Mouse (Mus musculus): ENCODE measurements around the gene Abhd14b. TPM values are rescaled to one million over a fixed set of nuclear protein-coding genes. Genes with fewer than 3 reads are reported as not detected.
A peak's percentile ranks its signal among the peaks of the same experiment; 100 is the strongest.

The Abhd14b gene
- total RNA-seq, 2 experiments from 2014 or later = 43.5 to 44.1 TPM

DNA sequence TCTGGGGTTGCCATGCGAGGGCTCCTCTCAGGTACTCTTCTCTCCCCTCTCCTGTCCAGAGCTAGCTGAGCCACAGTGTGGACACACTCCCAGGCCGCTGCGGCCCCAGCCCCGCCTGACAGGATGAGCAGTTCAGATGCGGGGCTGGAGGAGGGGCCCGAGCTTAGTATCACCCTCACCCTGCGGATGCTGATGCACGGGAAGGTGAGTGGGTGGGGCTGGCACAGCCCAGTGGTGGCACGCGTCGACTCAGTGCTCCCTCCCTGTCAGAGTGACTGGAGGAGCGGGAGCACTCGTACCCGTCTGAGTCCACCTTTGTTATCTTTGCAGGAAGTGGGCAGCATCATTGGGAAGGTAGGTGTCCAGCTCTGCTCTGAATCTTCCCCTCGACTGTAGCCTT lies 12.7 kb downstream of the Abhd14b start:
- no peak for DNase-seq (ENCODE audit: low spot score in 2 of 2)

DNA sequence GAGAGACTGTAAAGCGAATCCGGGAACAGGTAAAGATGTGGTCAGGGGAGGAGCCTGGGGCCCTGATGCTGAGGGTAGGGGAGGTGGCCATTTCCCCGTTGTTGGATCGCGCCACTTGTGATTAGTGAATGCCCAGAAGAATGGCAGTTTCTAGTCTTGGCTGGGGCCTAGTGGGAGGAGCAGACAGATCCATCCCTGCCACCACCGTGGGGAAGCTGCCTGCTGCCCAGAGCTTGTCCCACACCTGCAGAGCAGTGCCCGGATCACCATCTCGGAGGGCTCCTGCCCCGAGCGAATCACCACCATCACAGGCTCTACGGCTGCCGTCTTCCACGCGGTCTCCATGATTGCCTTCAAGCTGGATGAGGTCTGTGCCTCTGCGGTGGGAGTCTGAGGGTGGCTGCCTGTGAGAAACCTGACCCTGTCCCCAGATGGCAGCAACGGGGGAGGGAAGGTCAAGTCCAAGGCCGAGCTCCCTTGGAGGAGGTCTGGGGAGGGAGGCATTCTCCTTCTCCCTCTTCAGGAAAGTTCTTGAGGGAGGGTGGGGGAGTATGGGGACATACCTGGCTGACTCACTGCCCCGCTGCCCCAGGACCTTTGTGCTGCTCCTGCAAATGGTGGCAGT lies 13.3 kb downstream of the Abhd14b start:
- no peak for DNase-seq (ENCODE audit: low spot score in 2 of 2)

DNA sequence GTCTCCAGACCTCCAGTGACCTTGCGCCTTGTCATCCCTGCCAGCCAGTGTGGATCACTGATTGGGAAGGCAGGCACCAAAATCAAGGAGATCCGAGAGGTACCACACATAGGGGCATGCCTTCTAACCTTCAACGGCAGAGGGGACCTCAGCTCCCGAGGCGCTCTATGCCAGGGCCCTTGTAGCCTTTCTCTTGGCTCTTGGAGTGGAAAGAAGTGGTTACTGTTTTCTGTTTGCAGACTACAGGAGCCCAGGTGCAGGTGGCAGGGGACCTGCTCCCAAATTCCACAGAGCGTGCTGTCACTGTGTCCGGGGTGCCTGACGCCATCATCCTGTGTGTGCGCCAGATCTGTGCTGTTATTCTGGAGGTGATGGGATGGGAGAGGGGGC lies 13.8 kb downstream of the Abhd14b start:
- no peak for DNase-seq (ENCODE audit: low spot score in 2 of 2)

DNA sequence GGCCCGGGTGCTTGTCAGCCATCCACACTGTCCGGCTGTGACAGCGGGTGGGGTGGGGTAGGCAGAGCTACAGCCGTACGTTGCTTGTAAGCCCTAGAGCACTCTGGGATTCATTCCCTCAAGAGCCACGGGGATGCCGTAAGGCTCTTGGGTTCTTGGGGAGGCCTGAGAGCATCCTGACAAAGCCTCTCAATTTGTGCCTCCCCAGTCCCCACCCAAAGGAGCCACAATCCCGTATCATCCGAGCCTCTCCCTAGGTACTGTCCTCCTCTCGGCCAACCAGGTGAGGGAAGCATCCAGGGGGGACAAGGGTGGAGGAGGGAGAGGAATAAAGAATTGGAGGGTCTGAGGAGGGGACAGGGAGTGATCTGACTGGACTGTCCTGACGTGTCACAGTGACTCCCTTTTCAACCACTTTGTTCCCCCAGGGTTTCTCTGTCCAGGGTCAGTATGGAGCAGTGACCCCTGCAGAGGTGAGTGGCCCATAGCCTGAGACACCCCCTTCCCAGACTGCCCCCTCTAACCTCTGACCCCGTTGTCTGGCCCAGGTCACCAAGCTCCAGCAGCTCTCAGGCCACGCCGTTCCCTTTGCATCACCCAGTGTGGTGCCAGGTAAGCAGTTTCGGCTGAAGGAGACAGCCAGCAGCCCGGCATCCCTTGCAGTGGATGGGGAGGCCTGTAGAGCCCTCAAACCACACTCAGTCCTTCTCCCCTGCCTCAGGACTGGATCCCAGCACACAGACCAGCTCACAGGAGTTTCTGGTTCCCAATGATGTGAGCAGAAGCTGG lies 14.6 kb downstream of the Abhd14b start:
- no peak for DNase-seq (ENCODE audit: low spot score in 2 of 2)

DNA sequence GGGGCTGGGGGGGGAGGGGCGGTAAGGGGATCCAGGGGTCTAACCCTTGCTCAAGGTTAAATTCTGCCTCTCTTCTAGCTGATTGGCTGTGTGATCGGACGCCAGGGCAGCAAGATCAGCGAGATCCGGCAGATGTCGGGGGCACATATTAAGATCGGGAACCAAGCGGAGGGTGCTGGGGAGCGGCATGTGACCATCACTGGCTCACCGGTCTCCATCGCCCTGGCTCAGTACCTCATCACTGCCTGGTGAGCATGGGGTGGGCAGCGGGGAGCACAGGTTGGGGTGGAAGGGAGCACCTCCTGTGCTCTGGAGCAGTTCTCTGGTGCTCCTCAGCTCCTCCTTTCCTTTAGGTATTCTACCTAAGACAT lies 15.2 kb downstream of the Abhd14b start:
- DNase-seq (ENCODE audit: low spot score in 2 of 2) = no peak

DNA sequence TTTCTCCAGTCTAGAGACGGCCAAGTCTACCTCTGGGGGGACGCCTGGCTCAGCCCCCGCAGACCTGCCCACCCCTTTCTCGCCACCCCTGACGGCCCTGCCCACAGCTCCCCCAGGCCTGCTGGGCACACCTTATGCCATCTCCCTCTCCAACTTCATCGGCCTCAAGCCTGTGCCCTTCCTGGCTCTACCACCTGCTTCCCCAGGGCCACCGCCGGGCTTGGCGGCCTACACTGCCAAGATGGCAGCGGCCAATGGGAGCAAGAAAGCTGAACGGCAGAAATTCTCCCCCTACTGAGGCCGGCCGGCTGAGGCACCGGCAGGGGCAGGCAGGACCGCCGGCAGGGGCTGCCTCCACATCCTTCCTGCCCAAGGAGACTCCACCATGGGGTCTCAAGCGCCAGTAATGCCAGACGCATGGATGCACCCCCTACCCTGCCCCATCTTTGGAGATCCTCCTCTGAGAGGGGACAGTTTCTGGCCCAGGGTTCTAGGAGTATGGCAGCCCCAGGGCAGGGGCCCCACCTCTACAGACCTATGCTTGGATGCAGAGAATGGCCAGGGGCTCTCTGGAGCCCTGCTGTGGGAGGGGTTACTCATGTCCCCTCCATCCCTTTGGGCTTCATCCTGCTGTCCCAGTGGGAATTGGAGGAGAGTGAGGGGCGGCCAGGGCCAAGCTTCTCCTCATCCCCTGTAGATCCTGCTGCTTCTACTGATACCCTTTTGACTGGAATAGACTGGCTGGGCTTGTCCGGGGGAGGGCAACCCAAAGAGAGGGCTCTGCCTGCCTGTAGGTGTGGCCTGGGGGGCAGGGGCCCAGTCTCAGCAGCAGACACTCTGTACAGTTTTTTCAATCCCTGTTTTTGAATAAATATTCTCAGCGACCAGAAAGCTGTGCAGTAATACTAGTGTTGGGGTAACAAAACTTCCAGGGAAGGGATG lies 16.1 kb downstream of the Abhd14b start:
- DNase-seq (ENCODE audit: low spot score in 2 of 2) = no peak

DNA sequence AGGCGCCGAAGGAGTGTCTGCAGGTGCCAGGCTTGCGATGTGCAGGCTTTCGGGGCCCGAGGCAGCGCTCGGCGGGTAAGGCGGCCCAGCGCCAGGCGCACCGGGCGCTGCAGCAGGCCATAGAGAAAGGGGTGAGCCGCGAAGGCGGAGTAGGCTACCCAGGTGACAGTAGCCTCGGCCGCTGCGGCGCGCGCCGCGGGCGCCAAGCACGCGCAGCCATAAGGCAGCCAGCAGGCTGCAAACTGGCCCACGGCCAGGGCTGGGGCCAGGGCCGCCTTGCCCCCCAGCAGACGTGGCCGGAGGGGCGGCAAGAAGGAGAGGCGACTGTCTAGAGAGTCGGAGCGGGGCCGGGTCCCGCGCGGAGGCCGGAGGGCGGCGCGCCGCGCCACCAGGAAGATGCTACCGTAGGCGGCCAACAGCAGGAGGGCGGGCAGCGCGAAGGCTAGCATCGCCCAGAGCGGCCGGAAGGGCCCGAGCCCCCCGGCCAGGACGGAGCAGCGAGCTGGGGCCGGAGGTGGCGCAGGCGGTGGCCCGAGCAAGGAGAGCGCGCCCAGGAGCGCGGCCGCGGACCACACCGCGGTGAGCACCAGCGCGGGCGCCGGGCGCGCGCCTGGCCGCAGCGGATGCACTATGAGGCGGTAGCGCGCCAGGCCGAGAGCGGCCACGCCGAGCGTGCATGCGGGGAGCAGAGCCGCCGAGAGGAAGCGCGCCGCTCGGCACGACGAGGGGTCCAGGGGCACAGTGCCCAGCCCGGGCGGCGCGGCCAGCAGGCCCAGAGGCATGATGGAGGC lies 17.7 kb downstream of the Abhd14b start:
- no peak for DNase-seq (ENCODE audit: low spot score in 2 of 2)

DNA sequence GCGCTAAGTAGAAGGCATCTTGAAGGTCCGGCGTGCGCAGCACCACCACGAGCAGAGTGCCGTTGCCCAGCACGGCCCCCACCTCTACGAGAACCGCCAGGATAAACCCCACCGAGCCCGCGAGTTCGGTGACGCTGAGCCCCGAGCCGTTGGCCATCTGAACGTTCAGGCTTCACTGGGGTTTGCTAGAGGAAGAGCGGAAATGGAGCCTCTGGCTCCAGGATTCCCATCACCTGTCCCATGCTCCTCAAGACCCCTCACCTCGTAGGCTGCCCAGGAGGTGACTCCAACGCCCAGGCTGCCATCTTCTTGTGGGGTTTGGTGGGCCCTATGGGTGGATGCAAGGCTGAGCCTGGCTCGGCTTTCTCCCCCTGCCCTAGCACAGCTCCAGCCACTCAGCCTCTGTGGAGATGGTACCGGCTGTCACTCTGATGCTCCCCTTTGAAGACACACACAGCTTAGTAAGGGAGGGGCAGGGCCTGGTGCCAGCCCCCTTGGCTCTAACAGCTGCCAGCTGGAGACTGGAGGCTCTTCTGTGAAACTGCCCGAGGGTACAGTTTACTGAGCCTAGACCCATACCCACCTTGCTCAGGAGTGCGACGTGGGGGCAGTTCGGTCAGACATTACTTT lies 18.4 kb downstream of the Abhd14b start, which contains the start of gene Gpr62:
TSS of gene Gpr62 (minus strand) at position 368 of the 630 bp plus-strand sequence.
- no peak for DNase-seq (ENCODE audit: low spot score in 2 of 2)

DNA sequence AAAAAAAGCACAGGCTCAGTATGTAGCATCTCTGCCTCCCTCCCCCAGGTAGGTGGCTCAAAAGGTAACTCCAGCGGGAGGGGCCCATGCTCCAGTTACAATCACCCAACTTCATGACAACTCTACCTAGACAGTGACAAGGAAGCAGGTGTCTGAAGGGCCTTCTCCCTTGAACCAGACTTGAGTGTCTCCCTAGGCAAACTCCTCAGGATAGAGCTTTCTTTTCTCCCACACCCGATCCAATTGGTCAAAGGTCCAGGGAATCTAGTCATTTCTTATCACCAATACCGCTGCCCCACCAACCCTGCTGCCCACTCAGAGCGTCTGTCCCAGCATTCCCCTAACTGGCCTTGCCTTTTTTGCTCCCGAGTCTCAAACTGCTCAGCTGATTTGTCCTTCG lies 19.5 kb downstream of the Abhd14b start:
- DNase-seq (ENCODE audit: low spot score in 2 of 2) = no peak

DNA sequence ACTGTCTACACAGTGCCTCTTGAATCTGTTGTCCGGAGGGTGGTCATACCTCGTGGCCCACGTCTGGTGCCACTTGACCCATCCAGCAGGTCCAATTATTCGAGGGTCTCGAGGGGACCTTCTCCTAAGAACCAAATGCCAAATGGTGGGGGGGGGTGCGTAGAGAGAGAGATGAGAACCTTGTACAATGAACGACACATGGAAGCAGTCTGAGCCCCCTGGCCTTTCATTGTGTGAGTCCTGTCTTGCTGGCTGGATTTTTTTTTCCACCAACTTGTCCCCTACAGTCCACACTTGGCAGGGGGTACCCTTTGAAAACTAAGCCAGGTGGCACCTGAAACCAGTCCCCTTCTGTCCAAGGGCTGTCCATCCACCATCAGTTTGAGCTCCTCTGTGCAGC lies 20.5 kb downstream of the Abhd14b start:
- no peak for DNase-seq (ENCODE audit: low spot score in 2 of 2)

DNA sequence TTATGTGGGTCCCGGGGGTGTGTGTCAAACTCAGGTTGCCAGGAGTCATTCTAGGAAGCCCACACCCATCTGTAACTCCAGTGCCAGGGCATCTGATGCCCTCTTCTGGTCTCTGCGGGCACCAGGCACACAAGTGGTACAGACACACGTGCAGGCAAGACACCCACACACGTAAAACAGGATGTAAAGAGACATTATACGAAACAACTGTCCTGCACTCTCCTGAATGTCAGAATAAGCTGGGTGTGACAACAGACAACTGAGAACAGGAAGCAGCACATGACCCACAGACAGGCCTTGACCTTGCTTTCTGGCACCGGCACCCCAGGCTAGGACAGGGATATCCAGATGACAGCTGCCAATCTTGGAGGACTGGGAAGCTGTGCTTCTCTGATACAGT lies 22.1 kb downstream of the Abhd14b start:
- no peak for DNase-seq (ENCODE audit: low spot score in 2 of 2)

DNA sequence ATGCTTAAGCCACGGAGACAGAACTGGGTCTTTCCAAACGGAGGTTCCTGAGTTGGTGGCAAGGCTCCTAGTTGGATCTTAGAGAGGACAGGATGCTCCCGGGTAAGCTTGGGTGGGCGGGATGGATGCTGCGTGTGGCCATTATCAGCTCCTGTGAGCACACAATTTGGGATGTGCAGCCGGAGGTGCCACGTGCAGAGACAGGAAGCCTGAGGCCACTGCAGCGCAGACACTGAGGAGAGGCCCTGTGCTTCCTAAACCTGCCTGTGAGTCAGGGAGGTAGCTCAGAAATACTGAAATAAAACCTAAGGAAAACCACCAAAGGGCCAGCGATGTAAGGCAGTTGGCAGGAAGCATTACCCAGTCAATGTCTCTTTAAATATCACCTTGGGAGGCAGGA lies 22.5 kb downstream of the Abhd14b start:
- DNase-seq (ENCODE audit: low spot score in 2 of 2) = no peak

DNA sequence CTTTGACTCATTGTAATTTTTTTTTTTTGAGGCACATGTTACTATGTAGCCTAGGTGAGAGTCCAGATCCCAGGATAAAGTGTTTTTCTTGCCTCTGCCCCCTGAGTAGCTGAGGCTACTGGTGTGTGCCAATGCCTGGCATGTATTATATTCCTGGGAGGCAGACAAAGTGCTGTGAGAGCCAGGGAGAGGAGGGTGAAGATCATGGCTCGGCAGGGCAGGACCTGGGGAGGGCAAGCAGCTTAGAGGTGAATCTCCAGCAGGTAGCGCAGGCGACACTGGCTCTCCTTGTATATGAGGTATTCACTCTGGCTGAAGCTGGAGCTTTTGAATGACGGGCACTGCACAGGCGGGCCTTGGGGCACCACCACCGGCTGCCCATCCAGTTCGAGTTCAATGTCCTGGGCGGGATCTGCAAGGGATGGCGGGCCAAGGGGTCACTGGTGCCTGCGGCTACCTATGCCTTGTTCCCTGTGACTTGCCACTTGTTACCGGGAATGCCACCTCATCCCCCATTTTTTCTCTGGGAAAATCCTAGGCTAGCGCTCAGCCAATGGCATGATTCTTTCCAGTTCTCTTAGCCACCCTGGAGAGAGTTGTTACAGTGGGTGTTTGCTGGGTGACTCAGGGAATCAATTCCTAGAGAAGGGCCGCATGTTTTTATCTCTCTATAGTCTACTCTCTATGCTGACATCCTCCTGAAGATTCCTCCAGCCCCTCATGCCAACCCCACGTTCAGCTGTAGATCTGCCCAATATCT lies 23.9 kb downstream of the Abhd14b start:
- DNase-seq (ENCODE audit: low spot score in 2 of 2) = no peak

DNA sequence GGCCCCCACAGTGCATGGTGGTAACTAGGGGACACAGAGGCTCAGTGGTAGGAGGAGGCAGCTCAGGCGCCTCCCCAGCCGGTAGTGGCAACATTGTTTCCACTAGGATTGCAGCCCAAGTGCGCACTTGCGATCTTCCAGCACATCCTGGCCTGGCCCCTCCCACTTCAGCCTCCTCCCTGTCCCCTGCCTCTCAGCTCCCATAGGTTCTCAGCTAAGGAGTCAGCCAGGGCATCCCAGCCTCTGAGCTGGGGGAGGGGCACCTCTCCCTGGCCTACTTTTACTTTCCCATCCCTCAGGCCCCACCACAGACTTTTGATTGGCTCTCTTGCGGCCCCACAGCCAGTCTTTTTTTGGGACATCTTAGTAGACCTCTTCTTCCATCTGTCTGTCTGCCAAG lies 24.6 kb downstream of the Abhd14b start:
- no peak for DNase-seq (ENCODE audit: low spot score in 2 of 2)

DNA sequence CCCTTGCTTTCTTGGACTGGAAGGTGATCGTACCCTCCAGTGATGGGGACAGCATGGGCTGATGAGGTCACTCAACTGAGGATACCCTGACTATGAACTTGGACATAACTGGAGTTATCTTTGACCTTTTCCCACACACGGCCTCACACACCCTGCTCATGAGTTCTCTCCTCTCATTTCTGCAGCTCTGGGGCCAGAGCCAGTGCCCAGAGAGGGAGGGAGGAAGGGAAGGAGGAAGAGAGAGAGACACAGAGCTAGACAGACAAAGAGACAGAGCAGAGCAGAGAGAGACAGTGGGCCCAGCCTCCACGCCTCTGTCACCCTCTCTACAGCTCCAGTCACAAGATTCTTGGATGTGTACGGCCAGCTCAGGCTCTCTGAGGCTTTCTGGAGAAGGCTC lies 25.1 kb downstream of the Abhd14b start:
- DNase-seq (ENCODE audit: low spot score in 2 of 2) = no peak

DNA sequence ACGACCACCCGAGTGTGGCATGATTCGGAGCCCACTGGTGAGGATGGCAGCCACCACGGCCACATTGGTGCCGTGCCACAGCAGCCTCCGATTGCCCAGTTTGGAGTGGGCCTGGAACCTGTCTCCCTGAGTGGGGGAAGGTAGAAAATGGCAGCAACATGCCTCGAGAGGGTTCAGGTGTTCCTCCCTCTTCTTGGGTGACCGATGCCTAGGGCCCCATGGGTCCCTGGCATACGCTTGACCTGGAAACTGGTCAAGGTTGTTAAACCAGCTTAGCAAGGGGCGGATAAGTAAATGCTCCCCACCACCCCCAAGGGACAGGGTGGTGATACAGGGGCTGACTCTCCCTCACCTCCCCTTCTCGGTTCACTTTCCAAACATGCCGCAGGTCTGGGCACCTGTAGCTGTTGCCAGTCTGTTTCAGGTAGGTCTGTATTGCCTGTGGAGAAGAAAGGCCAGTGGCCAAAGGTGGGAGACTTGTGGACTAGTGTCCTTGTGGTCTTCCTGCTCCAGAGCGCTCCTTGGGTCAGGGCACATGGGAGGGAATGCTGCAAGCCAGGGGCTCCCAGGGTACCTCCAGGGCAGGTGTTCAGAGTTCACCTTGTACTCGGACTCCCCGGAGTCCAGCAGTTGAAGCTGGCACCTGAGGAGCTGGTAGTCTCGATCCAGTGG lies 26.0 kb downstream of the Abhd14b start:
- DNase-seq (ENCODE audit: low spot score in 2 of 2) = no peak

DNA sequence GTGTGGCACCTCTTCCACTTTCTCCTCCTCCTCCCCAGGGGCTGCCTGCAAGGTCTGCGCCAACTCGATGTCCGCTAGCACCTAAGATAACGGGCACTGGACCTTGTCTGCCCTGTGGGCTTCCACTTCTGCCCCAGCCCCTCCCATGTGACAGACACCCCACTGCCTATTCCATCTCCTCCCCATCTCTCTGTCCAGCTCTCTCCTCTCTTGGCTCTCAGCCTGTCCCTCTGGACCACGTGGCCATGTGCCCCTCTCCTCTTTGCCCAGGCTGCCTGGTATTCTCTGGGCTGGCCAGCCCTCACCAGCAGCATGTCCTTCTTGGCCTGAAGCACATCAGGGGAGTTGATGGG lies 26.5 kb downstream of the Abhd14b start:
- no peak for DNase-seq (ENCODE audit: low spot score in 2 of 2)

DNA sequence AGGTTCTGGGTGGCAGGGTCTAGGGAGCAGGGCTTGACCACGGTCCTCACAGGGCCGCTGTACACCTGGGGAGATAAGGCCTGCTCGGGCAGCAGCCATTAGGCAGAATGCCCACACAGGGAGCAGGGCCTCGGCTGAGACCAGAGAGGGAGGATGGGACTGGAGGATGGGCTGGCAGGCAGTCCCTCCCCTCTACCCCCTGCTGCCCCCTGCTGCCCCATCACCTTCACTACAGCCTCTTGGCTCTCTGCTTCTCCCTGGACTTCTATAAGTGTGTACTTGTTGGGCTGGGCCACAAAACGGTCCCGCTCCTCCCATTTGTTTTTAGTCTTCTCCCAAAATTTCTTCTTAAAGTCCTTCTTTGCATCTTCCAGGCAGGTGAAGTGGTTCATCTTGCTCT lies 27.2 kb downstream of the Abhd14b start:
- peak in 1 of 2 experiments; percentile 62 for DNase-seq (ENCODE audit: low spot score in 2 of 2)

DNA sequence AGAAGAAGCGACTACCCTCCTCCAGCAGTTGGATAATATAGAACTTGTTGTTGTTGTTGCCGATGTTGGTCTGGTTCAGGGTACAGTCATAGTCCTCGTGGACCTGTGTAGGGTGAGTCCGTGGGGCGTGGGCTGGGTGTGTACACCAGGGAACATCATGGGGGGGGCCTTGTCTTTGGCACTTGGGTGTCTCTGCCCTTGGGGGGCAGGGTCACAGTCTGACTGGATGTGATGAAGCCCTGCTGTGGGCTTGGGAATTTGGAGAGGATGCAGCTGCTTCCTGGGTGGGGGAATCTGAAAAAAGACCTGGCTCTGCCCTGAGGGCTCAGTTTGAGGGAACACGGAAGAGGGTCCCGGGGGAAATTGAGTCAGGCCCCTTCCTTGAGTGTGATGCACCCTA lies 27.8 kb downstream of the Abhd14b start:
- no peak for DNase-seq (ENCODE audit: low spot score in 2 of 2)

DNA sequence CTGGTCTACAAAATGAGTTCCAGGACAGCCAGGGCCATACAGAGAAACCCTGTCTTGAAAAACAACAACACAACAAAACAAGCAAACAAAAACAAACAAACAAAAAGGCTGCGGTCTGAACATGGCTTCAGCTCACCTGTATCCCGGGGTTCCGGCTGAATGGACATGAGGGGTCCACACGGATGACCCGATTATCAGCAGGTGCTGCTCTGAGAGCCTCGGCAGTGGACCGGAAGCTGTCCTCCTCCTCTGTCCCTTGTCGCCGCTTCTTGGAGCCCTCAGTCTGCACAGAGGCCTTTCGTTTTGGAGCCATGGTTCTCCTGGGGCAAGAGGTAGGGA lies 28.4 kb downstream of the Abhd14b start, which contains the start of gene Rrp9:
TSS of gene Rrp9 (plus strand) at position 301 of the 339 bp plus-strand sequence.
- DNase-seq (ENCODE audit: low spot score in 2 of 2) = no peak

Data from adrenal gland, postnatal 4 days (tissue).